Mouse (Mus musculus) heart, adult 18-20 months (tissue): ENCODE data around the gene Mag. TPM values are rescaled to one million over a fixed set of nuclear protein-coding genes. Genes with fewer than 3 reads are reported as not detected.
A peak's percentile ranks its signal among the peaks of the same experiment; 100 is the strongest.
"Not testable (repeated sequence)": the region's sequence is repeated elsewhere in the genome, so short reads cannot be mapped to it uniquely, and the experiment has no call there.

Experiments
- DNase-seq, 2 experiments: peaks; one replicate each; pipeline ENCODE4 v3.0.0; 2021 to 2022; ENCODE audit warnings: mixed read lengths in 1 of 2
- total RNA-seq, 2 experiments: library from RNA; stranded (reverse); gene quantifications; 2 replicates each; pipeline ENCODE4 v1.2.3; 2021

Mag gene
- total RNA-seq, 2 experiments from 2014 or later = 0.15 TPM; not detected in 1

DNA sequence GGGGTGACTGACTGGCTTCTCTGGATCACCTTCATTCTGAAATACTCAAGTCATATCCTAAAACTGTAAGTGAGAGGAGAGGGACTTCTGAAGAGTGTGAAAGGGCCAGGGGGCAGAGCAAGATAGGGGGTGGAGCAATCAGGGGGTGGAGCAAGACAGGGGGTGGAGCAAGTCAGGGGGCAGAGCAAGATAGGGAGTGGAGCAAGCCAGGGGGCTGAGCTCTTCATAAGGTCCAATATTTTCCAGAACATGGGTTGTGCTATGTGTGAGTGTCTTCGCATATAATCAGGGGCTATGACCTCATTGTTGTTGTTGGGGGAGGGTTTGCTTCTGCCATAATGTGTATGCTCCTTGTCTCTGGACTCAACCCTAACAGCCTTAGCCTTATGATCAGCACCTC is 25.4 kb upstream of the Mag start:
- DNase-seq = not testable (repeated sequence)

DNA sequence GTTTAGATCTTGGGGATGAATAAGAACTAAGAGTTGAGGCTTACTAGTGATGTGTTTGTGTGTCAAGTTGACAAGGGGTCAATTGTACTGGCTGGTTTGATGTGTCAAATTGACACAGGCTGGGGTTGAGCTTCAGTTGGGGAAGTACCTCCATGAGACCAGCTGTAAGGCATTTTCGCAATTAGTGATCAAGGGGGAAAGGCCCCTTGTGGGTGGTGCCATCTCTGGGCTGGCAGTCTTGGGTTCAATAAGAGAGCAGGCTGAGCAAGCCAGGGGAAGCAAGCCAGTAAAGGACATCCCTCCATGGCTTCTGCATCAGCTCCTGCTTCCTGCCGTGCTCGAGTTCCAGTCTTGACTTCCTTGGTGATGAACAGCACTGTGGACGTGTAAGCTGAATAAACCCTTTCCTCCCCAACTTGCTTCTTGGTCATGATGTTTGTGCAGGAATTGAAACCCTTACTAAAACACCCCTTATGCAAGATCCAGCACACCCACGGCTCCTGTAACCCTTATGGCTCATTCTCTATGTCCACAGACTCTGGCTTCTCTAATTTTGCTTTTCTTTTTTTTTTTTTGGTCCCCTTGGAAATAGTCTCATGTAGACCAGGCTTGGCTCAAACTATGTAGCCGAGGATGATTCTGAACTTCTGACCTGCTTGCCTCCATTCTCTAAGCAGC is 20.9 kb upstream of the Mag start:
- DNase-seq = not testable (repeated sequence)

DNA sequence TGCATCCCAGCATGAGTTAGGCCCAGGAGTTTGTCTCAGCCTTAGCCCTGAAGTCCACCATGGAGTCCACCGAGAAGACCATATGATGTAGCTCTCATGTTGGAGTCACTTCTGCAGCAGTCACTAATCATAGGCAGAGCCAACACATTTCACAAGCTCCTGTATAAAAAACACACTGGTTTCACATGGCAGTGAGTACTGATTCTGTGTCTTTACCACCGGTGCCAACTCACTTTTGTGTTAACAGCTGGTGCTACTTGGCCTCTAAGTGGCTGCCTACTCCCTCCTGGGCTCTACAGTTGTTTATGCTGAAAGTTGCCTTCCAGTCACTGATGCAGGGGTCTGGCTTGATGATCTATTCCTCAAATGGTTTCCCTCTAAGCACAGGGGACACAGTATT is 9.9 kb upstream of the Mag start, which contains the start of gene Hamp2:
TSS of gene Hamp2 (minus strand) at position 101 of the 400 bp plus-strand sequence.
- not testable (repeated sequence) for DNase-seq

DNA sequence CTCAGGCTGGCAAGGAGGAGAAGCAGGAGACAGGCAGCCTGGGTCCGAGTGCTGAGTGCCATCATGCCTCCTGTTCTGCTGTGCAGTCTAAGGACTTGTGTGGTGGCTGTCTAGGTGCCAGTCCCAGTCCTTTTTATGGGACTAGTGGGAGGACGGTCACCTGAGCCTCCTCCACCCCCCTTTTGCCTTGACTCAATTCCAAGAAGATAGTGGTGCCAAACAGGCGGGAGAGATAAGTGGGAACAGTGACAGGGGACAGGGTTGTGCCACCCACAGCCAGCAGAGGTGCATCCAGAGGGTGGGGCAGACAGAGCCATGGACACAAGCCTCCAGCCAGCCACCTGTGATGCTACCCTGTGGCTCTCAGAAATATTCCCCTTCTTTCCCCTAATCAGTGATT is 9.4 kb upstream of the Mag start:
- peak; percentile 12 to 14 for DNase-seq

DNA sequence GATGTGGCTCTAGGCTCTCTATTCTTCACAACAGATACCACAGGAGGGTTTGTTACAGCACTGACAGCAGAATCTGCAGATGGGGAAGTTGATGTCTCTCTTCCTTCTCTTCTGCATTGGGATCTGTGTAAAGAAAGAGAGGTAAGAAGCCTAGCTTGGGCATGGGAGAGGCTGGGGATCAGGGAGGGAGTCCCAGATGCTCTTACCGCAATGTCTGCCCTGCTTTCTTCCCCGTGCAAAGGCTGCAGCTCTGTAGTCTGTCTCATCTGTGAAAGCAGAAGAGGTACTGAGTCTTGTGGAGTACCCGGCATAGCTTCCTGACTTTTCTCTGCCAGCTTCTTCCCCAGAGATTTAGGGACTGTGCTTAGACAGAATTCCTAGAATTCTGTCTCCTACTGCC is 7.8 kb upstream of the Mag start:
- DNase-seq = not testable (repeated sequence)

DNA sequence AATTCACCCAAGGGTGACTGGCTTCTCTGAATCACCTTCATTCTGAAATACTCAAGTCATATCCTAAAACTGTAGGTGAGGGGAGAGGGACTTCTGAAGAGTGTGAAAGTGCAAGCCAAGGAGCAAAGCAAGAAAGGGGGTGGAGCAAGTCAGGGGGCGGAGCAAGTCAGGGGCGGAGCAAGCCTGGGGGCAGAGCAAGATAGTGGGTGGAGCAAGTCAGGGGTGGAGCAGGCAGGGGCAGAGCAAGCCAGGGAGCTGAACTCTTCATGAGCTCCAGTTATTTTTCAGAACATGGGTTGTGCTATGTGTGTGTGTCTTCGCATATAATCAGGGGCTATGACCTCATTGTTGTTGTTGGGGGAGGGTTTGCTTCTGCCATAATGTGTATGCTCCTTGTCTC is 5.5 kb upstream of the Mag start:
- no peak for DNase-seq

DNA sequence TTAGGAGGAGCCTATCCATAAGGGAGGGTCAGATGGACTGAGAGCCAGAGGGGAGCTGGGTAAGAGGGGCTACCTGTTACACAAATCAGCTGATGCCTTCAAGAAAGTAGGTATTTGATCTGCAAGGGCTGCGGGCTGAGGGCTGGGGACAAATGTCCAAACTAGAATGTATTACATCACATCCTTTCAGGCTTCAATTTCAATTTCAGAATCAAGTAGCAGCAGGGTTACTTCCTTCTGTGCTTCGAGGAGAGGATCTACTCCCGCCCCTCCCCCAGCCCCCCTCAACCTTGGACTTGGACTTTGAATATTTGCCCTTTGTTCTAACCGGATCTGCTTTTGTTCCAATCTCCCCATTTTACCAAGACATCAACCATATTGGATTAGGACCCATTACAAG is 2.5 kb upstream of the Mag start:
- DNase-seq = no peak

DNA sequence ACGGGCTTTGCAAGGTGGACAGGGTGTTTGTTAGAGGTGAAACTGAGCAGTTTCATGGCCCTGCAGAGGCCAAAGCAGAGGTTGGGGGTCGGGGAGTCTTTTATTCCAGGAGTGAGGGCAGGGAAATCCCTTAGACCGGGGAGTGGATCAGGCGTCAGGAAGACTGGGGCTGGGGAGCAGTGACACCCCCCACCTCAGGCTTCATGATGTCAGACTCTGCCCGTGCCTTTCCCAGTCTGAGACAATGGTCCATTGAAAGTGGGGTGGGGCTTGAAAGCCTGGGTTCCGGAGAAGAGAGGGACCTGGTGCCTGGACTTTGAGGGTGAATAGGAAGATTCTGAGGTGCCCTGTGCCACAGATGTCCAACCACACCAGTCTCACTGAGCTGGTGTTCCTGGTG is 2.0 kb upstream of the Mag start:
- DNase-seq = no peak

DNA sequence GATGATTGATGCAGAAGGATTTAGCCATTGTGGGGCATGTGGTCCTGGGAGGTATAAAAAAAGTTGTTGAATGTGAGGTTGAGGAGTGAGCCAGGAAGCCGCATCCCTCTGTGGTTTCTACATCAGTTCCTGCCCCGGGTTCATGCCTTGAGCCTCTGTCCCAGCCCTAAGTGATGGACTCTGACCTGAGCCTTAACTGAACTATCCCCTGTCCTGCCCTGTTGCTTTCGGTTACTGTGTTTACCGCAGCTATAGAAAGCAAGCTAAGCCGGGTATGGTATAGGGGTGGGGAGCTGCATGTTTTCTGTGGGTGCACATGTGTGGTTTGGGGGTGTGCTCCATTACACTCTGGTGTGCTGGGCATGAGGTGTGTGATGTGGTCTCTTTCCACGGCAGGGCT is 4.9 kb downstream of the Mag start:
- no peak for DNase-seq

DNA sequence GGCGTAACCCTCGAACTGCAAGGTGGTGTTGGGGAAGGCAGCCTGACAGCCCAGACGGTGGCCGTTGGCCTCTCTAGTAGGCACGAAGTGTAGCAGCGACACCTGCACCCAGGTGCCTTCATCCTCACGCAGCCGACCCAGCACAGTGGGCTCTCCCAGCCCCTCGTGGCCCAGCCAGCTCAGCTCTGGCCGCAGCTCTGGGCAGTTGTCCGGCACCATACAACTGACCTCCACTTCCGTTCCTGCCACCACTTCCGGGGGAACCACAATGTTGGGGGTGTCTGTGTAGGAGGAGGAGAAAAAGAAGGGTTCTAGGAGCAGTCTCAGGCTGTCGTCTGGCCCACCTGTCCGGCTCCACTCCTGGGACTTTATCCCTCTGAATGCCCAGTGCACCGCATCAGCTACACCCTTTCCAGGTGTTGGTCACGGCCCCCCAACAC is 5.7 kb downstream of the Mag start:
- DNase-seq = no peak

DNA sequence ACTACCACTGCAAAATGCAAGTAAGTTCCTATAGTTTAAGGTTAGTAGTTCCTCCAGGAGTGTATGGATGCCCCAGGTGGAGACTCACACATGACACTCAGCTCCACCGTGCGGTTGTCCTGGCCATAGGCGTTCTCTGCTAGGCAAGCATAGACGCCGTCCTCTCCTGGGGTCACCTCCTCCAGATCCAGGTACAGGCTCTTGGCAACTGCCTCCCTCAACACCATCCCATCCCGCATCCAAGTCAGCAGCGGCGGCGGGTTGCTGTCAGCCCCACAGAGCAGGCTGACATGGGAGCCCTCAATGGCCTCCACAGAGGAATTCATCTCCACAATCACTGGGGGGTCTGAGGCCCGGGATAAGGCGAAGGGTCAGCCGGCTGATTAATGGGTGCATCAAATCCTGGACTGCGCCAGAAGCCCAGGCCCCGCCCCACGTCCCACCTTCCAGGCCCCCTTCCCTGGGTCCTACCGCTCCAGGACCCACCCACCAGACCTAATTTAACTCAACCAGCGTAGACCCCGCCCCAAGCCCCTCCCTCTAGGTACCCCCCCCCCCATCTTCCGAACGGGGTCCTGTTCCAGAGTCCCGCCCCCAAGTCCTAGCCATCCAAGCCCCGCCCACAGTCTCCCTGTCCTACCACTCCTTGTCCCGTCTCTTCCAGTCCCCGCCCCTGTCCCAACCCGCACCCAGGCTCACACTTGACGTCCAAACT is 6.2 kb downstream of the Mag start:
- DNase-seq = no peak

DNA sequence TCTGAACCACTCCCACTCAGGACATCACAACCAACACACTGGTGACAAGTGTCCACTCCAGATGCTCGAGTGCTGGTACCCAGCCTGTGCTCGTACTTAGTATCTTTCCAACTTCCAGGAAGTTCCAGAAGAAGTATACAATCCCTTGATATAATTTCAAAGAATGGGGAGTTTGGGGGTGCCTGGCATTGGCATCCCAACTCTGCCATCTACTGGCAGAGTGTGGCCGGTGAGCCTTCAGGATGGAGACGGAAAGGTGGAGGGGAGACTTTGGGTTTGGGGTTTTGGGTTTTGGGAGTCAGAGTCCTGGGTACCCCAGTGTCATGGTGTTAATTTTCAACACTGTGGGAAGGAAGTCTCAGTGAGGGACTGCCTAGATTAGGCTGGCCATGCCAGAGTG is 10.6 kb downstream of the Mag start:
- DNase-seq = no peak

DNA sequence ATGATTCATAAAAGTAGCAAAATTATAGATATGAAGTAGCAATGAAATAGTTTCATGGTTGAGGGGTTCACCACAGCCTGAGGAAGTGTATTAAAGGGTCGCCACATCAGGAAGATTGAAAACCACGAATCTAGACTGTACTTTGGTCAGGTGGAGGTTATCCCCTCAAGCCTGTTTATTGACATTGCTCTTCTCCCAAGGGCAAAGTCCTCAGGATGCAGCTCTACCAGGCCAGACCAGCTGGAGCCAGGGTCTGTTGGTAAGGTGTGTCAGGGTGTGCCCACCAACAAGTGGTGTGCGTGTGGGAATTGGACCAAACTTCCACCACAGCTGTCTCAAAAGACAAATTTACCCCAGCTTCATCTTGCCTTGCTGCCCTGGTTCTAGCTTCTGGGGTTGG is 19.5 kb downstream of the Mag start:
- DNase-seq = no peak

DNA sequence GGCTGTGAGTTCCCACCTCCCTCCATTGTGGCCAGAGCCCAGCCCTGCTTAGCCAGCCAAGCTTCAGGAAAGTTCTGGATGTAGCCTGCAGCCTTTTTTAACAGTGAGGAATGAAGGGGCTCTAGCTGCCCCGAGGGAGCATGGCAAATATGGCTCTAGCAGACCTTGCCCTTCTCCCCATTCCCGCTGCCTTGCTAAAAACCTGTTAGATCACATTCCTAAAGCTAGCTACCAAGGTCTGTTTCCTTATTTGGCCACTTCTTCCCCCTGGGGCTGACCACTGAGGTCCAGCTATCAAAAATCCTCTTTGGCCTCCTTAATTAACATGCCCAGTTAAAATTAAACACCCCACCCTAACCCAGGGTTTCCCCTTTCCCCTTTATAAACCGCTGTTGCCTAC is 22.2 kb downstream of the Mag start:
- DNase-seq = no peak

DNA sequence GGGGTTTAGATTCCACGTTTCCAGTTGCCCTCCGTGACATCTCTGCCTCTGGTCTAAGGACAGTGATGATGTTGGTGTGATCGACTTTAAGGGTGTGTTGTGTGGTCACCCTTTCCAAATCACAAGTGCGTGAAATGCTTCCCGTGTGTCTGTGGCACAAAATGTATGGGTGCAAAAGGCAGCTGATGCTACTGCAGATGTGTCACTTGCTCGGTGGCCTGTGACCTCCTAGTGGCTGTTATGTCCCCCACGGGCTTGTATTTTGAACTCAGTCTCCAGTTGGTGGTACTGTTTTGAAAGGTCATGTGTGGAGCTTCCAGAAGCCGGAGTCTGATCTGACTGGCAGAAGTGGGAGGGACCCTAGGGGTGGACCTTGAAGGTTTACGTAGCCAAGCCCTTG is 22.9 kb downstream of the Mag start:
- no peak for DNase-seq

DNA sequence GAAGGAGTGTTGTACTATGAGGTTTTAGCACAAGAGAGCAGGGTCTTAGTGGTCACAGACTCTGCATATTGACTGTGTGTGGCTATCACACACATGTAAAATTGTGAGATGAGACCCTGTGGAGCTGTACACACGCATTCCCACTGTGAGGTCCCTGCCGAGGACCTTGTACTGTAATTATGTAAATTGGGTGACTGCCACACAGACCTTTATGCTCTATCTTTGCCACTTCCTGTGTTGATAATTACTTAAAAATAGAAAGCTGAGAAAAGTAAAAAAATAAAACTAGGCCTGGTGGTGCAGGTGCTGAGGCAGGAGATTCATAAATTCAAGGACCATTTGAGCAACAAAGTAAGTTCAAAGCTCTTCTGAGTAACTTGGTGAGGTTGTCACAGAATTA is 24.0 kb downstream of the Mag start:
- no peak for DNase-seq

DNA sequence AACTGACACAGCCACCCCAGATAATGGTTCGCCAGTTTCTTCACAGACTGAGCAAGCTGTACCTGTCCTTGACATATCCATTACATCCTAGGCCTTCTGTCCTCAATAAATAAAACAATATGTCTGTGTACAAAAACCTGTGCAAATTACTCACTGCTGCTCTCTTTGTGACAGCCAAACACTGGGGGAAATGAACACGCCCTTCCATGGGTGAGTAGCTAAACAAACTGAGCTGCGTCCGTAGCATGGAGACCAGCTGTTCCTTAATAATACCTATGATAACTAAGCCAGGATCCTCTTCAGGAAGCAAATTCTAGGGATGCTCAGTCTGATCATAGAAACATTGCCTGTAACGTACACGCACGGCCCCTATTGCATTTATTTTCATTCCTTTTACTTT is 25.9 kb downstream of the Mag start:
- no peak for DNase-seq

DNA sequence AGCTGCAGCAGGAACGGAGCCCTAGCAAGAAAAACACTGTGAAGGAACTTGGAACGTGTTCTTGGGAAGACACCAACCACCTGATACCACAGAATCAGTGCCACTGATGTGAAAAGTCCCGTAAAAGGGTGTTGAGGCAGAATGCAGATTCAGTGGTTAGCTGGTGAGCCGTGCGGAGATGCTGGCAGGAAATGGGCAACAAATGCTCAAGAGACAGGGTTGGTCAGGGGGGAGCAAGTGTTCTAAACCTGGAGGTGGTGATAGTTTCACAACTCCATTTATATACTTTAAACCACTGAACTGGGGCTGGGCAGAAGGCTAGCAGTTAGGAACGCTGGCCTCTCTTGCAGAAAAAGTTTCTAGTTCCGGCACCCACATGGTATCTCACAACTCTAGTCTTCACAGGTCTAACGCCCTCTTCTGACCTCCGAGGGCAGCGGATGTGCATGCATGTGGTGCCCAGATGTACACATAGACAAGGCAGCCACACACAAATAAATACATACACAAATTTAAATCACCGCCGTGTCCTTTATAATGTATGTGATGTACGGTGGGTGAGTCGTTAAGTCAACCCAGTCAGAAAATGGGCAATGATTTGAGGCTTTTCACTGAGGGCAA is 27.0 kb downstream of the Mag start:
- peak in 1 of 2 experiments; percentile 36 for DNase-seq

DNA sequence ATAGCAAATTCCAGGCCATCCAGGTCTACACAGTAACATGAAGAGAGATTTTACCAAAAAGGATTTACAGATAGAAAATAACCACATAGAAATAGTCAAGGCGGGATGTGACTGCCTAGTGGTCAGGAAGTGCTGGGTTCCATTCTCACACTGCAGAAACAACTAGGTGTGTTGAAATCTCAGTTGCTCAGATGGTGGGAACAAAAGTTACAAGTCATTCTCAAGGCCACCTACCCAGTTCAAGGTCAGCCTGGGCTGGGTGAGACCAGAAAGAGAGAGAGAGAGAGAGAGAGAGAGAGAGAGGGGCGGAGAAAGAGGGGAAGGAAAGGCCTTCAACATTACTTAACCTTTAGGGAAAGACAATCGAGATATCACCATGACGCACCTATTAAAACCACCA is 27.8 kb downstream of the Mag start:
- DNase-seq = no peak

DNA sequence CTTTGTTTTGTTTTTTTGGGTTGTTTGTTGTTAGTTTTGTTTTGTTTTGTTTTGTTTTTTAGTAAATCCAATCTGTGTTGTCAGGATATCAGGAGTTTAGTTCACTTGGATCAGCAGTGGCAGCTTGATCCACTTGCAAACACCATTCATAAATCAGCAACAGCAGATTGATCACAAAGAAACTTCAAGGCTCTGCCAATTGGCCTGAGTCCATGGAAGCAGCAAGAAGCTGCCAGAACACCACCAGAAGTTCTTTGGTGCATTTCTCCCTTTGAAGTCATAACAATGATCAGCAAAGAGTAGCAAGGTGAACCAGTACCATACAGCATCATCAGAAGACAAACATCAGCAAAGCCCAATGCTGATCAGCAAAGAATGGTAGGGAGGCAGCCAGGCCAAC is 30.6 kb downstream of the Mag start:
- no peak for DNase-seq

DNA sequence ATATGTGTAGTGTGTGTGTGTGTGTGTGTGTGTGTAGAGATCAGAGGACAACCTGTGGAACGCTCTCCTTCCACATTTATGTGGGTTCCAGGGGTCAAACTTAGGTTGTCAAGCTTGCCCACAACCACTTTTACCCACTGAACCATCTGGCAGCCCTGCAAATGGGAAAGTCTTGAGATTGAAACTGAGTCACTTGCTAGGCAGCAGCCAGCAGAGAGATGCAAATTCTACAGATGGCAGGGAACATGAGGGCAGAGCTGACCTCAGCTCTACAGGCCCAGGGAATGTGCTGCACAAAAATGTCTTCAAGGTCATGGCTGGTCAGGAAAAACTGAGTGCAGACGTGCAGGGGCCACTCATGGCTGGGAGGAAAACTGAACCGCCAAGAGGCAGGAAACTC is 33.3 kb downstream of the Mag start:
- no peak for DNase-seq

DNA sequence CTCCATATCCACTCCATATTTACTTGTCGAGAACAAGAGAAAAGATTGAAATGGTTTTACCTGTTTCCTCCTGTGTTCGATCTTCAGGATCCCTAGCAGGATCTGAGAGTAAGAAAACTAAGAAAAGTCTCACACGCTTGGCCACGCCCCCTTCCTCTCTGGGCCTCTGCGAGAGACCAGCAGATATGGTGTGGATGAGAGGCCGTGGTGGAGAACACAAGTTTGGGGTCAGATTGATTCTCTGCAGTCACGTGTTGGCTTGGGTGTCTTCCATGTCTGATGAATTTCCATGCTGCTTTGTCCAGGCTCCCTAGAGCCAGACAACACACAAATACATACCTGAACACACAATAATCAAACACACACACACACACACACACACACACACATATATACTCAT is 34.5 kb downstream of the Mag start, which contains the start of gene Cd22:
TSS of gene Cd22 (minus strand) at position 167 of the 400 bp plus-strand sequence.
- no peak for DNase-seq

DNA sequence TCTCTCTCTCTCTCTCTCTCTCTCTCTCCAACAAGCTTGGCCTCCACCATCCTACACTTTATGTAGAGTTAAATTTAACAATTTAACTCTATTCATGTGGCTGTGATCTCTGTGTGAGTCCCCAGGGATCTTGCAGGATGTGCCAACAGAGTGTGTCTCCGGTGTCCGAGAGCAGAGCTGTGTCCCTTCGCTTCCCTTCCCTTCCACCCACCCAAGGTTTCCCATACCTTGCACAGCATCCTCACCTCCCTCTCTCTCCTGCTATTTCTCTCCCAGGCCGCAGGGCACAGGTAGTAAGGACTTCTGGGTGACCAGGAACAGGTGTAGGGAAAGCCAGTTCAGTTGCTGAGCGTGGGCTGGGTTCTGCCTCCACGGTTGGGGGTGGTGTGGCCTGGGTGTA is 35.7 kb downstream of the Mag start:
- no peak for DNase-seq

DNA sequence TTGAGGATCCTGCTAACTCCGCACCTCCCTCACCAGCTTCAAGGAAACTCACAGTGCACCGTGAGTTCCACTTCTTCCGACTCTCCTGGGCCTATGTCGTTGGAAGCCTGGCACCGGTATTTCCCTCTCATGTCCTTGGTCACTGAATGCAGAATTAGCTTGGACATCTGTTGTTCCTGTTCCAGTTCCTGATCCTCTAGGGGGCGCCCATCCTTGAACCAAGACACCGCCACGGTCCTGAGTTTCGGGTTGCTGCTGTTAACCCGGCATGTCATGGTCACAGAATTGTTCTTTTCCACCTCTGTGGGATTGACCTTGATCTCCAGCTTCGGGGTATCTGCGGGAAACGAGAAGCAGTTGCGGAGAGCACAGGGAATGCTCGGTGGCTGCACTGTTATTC is 41.6 kb downstream of the Mag start:
- peak; percentile 69 to 85 for DNase-seq
